Mouse (Mus musculus): ENCODE results near the gene Ppil4. TPM values are rescaled to one million over a fixed set of nuclear protein-coding genes. Genes with fewer than 3 reads are reported as not detected.

Gene Ppil4
- total and polyA plus RNA-seq, 2 experiments, result 2.8 to 12.1 TPM

DNA sequence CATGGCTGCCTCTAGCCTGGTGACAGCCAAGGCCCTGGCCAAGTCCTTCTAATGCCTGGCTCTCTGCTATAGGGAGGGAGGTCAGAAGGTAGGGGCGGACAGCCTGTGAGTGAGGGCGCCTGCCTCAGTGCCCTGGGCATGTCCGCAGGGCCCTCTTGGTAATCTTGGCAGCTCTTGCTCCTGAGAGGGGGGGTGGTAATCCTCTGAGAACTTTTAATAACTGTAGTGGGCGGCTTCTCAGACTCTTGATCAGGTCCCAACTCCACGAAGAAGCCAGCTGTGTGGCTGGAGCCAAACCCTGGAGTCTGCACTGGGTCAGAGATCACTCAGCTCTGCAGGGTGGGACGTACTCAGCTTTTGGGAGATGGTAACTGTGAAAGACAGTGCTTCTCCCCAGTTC, 71.5 kb downstream of the Ppil4 start:
- Histone ChIP-seq H3K79me2 (ENCODE audit: control insufficient read depth, insufficient read depth, low read length) (no peaks in the 10 kb centered on the region), H3K27me3 (ENCODE audit: control insufficient read depth, insufficient read depth, low read length) (no peaks in the 10 kb centered on the region), H3K4me3 (ENCODE audit: insufficient read depth, low read depth, low read length) (no peak overlapping the region), H3K4me1 (ENCODE audit: control insufficient read depth, insufficient read depth, low read length) (peaks cover 5% of the 10 kb centered on the region; the same call in 1 of the 2 replicates), H3K9ac (ENCODE audit: low read depth, low read length) (no peak overlapping the region), H3K27ac (replicated peaks; ENCODE audit: insufficient read depth, low read depth, low read length) (no peak overlapping the region), H3K36me3 (ENCODE audit: control insufficient read depth, insufficient read depth, low read length) (no peaks in the 10 kb centered on the region)
- TF ChIP-seq POLR2A (IDR thresholded peaks at IDR 0.05; ENCODE audit: extremely low read depth, insufficient read depth, low read length) (no peak), CTCF (IDR thresholded peaks at IDR 0.05; ENCODE audit: low read depth, low read length) (no peak)
- 32% methylated on average over 6 of the region's 6 CpGs for WGBS
- peak; percentile 76 for DNase-seq (ENCODE audit: extremely low read depth, low read depth, low spot score)

DNA sequence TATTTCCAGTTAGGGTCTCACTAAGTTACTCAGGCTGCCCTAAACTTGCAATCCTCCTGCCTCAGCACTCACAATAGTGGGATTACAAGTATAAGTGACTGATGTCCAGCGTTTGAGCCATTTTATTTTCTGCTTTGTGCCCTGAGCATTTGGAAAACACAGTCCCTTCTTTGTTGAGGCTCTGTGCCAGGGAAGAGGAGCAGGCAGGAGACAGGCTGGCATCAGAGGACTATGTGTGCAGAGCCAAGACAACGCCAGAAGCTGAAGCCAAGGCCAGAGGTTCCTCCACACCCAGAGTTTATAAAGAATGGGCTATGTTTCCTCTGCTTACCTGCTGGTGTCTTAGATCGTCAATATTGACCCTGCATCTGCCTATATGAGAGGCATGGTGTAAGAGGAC, 72.1 kb downstream of the Ppil4 start:
- Histone ChIP-seq H3K27ac (replicated peaks; ENCODE audit: insufficient read depth, low read depth, low read length) (no peak overlapping the region), H3K27me3 (ENCODE audit: control insufficient read depth, insufficient read depth, low read length) (no peaks in the 10 kb centered on the region), H3K36me3 (ENCODE audit: control insufficient read depth, insufficient read depth, low read length) (no peaks in the 10 kb centered on the region), H3K4me1 (ENCODE audit: control insufficient read depth, insufficient read depth, low read length) (peaks cover 5% of the 10 kb centered on the region; the same call in 1 of the 2 replicates), H3K79me2 (ENCODE audit: control insufficient read depth, insufficient read depth, low read length) (no peaks in the 10 kb centered on the region), H3K4me3 (ENCODE audit: insufficient read depth, low read depth, low read length) (no peak overlapping the region), H3K9ac (ENCODE audit: low read depth, low read length) (no peak overlapping the region)
- no peak for TF ChIP-seq POLR2A (IDR thresholded peaks at IDR 0.05; ENCODE audit: extremely low read depth, insufficient read depth, low read length)
- TF ChIP-seq CTCF (IDR thresholded peaks at IDR 0.05; ENCODE audit: low read depth, low read length), result no peak
- peak; percentile 89 for DNase-seq (ENCODE audit: extremely low read depth, low read depth, low spot score)
- WGBS, result 29% methylated on average over 3 of the region's 3 CpGs

DNA sequence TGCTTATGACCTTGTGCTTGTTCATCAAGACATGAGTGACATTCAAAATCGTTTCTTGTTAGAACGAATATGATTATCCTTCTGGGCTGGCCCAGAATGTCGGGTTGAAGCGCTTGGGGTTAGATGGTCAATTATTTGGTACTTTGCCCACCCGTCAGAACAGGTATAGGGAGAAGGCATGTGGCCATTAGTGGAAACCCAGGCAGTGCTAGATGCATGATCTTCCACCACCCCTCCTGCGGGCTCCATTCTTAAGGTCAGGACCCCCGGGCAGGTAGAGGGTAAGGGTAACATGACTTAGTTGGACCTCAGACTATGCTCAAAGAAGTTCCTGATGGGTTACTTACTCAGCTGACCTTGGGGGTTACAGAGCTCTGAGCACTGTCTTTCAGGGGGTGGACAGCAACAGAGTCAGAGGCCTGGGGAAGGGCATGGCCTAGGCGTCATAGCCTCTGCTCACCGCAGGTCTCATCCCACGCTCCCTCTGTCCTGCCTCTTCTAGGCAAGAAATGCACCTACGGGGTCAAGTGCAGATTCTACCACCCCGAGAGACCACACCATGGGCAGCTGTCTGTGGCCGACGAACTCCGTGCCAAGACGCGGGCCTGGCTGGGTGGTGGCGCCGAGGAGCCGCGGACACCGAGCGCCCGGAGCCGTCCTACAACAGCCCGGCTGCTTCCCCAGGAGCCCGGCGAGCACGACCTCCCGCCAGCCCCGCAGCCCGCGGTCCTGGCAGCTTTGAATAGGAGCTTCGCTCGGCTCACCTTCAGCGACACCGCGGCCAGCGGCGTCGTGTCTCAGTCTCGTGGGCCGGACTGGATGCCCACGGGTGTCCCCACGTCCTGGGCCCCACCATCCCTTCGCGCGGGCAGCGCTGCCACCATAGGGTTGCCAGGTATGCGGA, 74.3 kb downstream of the Ppil4 start:
- Histone ChIP-seq H3K4me3 (ENCODE audit: insufficient read depth, low read depth, low read length) (no peak overlapping the region), H3K9ac (ENCODE audit: low read depth, low read length) (no peak overlapping the region), H3K36me3 (ENCODE audit: control insufficient read depth, insufficient read depth, low read length) (no peaks in the 10 kb centered on the region), H3K79me2 (ENCODE audit: control insufficient read depth, insufficient read depth, low read length) (no peaks in the 10 kb centered on the region), H3K27me3 (ENCODE audit: control insufficient read depth, insufficient read depth, low read length) (no peaks in the 10 kb centered on the region), H3K4me1 (ENCODE audit: control insufficient read depth, insufficient read depth, low read length) (peaks cover 5% of the 10 kb centered on the region; the same call in 1 of the 2 replicates), H3K27ac (replicated peaks; ENCODE audit: insufficient read depth, low read depth, low read length) (no peak overlapping the region)
- TF ChIP-seq POLR2A (IDR thresholded peaks at IDR 0.05; ENCODE audit: extremely low read depth, insufficient read depth, low read length) (no peak), CTCF (IDR thresholded peaks at IDR 0.05; ENCODE audit: low read depth, low read length) (no peak)
- no peak for DNase-seq (ENCODE audit: extremely low read depth, low read depth, low spot score)
- 69% methylated on average over 48 of the region's 50 CpGs for WGBS

DNA sequence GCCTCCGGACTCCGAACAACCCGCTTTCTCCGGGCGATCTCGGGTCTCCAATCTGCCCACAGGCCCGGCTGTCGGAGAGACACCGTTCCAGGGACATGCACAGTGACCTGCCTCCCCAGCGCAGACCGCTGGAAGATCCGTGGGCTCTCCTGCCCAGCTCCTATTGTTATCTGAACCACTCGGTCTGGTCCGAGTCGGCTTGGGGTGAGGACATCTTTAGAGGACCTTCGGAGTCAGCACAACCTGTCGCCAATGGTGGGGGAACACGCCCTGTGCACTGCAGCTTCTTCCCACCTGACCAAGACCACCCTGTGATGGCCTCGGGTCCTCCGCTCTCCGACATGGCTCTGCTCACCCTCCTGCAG, 75.0 kb downstream of the Ppil4 start:
- H3K27me3 ChIP-seq (ENCODE audit: control insufficient read depth, insufficient read depth, low read length), result no peaks in the 10 kb centered on the region
- H3K4me1 ChIP-seq (ENCODE audit: control insufficient read depth, insufficient read depth, low read length), result peaks cover 5% of the 10 kb centered on the region; the same call in 1 of the 2 replicates
- no peak for DNase-seq (ENCODE audit: extremely low read depth, low read depth, low spot score)
- no peak overlapping the region for H3K4me3 ChIP-seq (ENCODE audit: insufficient read depth, low read depth, low read length)
- H3K9ac ChIP-seq (ENCODE audit: low read depth, low read length), result no peak overlapping the region
- no peaks in the 10 kb centered on the region for H3K79me2 ChIP-seq (ENCODE audit: control insufficient read depth, insufficient read depth, low read length)
- TF ChIP-seq POLR2A (IDR thresholded peaks at IDR 0.05; ENCODE audit: extremely low read depth, insufficient read depth, low read length) (no peak), CTCF (IDR thresholded peaks at IDR 0.05; ENCODE audit: low read depth, low read length) (no peak)
- no peak overlapping the region for H3K27ac ChIP-seq (replicated peaks; ENCODE audit: insufficient read depth, low read depth, low read length)
- no peaks in the 10 kb centered on the region for H3K36me3 ChIP-seq (ENCODE audit: control insufficient read depth, insufficient read depth, low read length)
- 64% methylated on average over 21 of the region's 21 CpGs for WGBS

DNA sequence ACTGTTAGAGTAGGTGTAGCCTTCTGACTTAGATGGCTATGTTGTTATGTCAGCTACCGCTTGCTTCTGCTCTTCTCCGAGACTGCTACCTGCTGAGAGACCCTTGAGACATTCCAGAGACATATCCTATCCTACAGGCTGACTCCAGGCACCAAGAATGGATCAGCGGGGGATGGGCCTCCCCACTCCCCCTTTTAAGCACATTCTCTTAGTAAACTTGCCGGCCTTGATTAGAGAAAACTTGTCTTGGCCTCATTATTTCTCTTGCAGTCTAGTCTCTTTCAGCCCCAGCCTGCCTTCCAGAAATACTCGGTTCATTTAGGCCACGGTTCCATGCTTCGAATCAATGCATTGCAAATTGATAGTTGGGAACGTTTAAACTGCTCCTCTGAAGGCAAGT, 77.1 kb downstream of the Ppil4 start:
- no peaks in the 10 kb centered on the region for H3K27me3 ChIP-seq (ENCODE audit: control insufficient read depth, insufficient read depth, low read length)
- 84% methylated on average over 8 of the region's 8 CpGs for WGBS
- no peak overlapping the region for H3K9ac ChIP-seq (ENCODE audit: low read depth, low read length)
- no peak overlapping the region for H3K27ac ChIP-seq (replicated peaks; ENCODE audit: insufficient read depth, low read depth, low read length)
- H3K4me3 ChIP-seq (ENCODE audit: insufficient read depth, low read depth, low read length), result no peak overlapping the region
- DNase-seq (ENCODE audit: extremely low read depth, low read depth, low spot score), result no peak
- H3K4me1 ChIP-seq (ENCODE audit: control insufficient read depth, insufficient read depth, low read length), result 0 out of 2 replicates have a peak, but pooled peaks cover 2% of the 10 kb centered on the region
- TF ChIP-seq POLR2A (IDR thresholded peaks at IDR 0.05; ENCODE audit: extremely low read depth, insufficient read depth, low read length) (no peak), CTCF (IDR thresholded peaks at IDR 0.05; ENCODE audit: low read depth, low read length) (no peak)
- no peaks in the 10 kb centered on the region for H3K36me3 ChIP-seq (ENCODE audit: control insufficient read depth, insufficient read depth, low read length)
- H3K79me2 ChIP-seq (ENCODE audit: control insufficient read depth, insufficient read depth, low read length), result no peaks in the 10 kb centered on the region
